Mouse (Mus musculus) neural tube, embryonic 14.5 days (tissue): ENCODE measurements around the gene Plch1. TPM values are rescaled to one million over a fixed set of nuclear protein-coding genes. Genes with fewer than 3 reads are reported as not detected.

Experiments
- ATAC-seq: fragments of 200-750 bp; cut with Nextera tagmentation; 2 replicates; pipeline ENCODE4 v1.8.0; 2017; ENCODE audit warnings: low read depth, mild to moderate bottlenecking, moderate TSS enrichment, moderate library complexity
- H3K27ac ChIP-seq: fragments of 300-500 bp; sonication (generic); 2 replicates; pipeline ENCODE4 v1.5.1; 2014; ENCODE audit warnings: low read depth, mild to moderate bottlenecking, control low read depth, low read length, moderate library complexity, mixed read lengths
- H3K27me3 ChIP-seq: fragments of 300-500 bp; sonication (generic); 2 replicates; pipeline ENCODE4 v1.6.1; 2014; ENCODE audit warnings: low read length; ENCODE audit not compliant: control insufficient read depth, insufficient read depth
- H3K36me3 ChIP-seq: fragments of 300-500 bp; sonication (generic); 2 replicates; pipeline ENCODE4 v1.6.1; 2014; ENCODE audit warnings: low read length, mixed read lengths; ENCODE audit not compliant: control insufficient read depth, insufficient read depth
- H3K4me1 ChIP-seq: fragments of 300-500 bp; sonication (generic); 2 replicates; pipeline ENCODE4 v1.6.1; 2014; ENCODE audit warnings: low read length; ENCODE audit not compliant: control insufficient read depth, insufficient read depth
- H3K4me2 ChIP-seq: fragments of 300-500 bp; sonication (generic); 2 replicates; pipeline ENCODE4 v1.6.1; 2014; ENCODE audit warnings: mild to moderate bottlenecking, low read depth, low read length, control low read depth
- H3K4me3 ChIP-seq: fragments of 300-500 bp; sonication (generic); 2 replicates; pipeline ENCODE4 v1.5.1; 2014; ENCODE audit warnings: low read depth, low read length, control low read depth, mixed read lengths
- H3K9ac ChIP-seq: fragments of 300-500 bp; sonication (generic); replicated peaks from 2 replicates; pipeline ENCODE4 v1.6.1; 2014; ENCODE audit warnings: low read depth, mild to moderate bottlenecking, control low read depth, low read length, mixed read lengths
- H3K9me3 ChIP-seq: fragments of 300-500 bp; sonication (generic); 2 replicates; pipeline ENCODE4 v1.6.1; 2016; ENCODE audit warnings: low read length; ENCODE audit not compliant: control insufficient read depth
- WGBS: fragments of 180-500 bp; shearing (Covaris S2); extraction: QIAGEN DNeasy Blood & Tissue Kit; methylation state at CpG from one replicate; pipeline ENCODE4 v1.1.7; 2014; 5-methylcytosine and 5-hydroxymethylcytosine counted together
- polyA plus RNA-seq: library from polyadenylated mRNA; unstranded; fragments of >200 nt; fragmentation: Nextera tagmentation; extraction: Ambion mirVana; gene quantifications from 2 replicates; pipeline ENCODE4 v1.2.1, GENCODE M21; 2014

The Plch1 gene
- 13.4 and 14.3 TPM in 2 replicates for polyA plus RNA-seq

DNA sequence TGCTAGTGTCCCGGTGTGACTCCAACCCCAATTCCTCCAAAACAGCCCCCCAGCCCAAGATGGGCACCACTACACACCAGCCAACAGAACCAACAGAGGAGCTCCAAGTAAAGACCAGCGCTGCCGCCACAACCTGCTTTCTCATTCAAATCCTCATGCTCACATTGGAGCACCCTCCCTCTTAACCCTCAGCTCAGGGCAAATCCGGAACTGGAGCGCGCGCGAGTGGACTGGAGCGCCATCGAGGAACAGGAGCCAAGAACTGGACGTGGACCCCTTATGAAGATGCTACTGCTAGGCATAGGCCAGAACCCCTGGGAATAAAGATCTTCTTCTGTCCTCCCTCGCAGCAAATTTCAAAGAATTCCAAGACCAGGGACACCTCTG is at the start of gene Plch1:
TSS of gene Plch1 (minus strand) at position 164 of the 387 bp plus-strand sequence.
- Histone ChIP-seq H3K27ac (peak within 1 kb of the TSS; percentile 87), H3K4me2 (peak within 1 kb of the TSS; percentile 92), H3K9me3 (no peaks in the 10 kb centered on the region), H3K27me3 (no peaks in the 10 kb centered on the region; the same call in 1 of the 2 replicates), H3K9ac (peak within 1 kb of the TSS; percentile 74), H3K36me3 (no peaks in the 10 kb centered on the region), H3K4me3 (peak within 1 kb of the TSS; percentile 74), H3K4me1 (peaks cover 13% of the 10 kb centered on the region)
- under 1% methylated on average over 12 of the region's 12 CpGs for WGBS
- ATAC-seq = peak; percentile 86

DNA sequence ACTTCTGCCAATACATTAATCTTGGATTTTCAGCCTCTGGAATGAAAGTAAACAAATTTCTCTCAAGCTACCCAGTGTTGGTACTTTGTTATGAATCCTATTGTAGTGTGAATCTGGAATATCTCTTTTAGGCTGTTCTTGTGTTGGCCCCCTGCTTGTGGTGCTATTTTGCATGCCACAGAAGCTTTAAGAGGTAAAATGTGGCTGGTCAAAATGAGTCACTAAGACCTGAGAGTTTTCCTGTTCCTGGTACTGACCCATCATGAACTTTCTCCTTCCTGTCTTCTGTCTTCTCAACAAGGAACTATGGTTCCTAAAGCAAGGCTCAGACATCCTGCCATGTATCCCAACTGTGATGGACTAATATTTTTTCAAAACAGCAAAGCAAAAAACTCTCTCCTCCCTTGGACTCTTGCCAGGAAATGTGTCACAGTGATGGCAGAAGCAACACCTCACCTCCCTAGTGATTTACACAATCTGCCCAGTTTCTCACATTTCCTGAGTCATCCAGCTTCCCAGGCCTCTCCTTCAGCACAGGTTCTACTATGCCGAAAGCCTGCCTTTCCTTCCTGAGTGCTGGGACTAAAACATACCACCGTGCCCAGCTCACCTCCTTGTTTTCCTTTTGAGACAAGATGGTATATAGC is 42.1 kb upstream of the Plch1 start:
- no peak for ATAC-seq
- Histone ChIP-seq H3K36me3 (0 out of 2 replicates have a peak, but pooled peaks cover 3% of the 10 kb centered on the region), H3K4me2 (no peak overlapping the region), H3K9ac (no peak overlapping the region), H3K27ac (no peak overlapping the region), H3K4me3 (no peak overlapping the region), H3K9me3 (no peaks in the 10 kb centered on the region), H3K27me3 (no peaks in the 10 kb centered on the region), H3K4me1 (no peaks in the 10 kb centered on the region)
- 94% methylated on average over 2 of the region's 2 CpGs for WGBS

- 79% methylated on average over 2 of the region's 2 CpGs for WGBS
Observed at GRCm38 (mm10) chr3:63938928-63939327, 39.7 kb upstream of the Plch1 start.

GRCm38 (mm10) chr3:63928878-63929859 is 29.9 kb upstream of the Plch1 start, which contains the start of gene E130311K13Rik:
Gene E130311K13Rik, minus strand, starts transcription at chr3:63929472.
- Histone ChIP-seq H3K4me2 (peak within 1 kb of the TSS; percentile 67), H3K36me3 (no peaks in the 10 kb centered on the region), H3K9me3 (no peaks in the 10 kb centered on the region), H3K27ac (peak within 1 kb of the TSS; percentile 60; the same call in 1 of the 2 replicates), H3K27me3 (no peaks in the 10 kb centered on the region), H3K9ac (peak within 1 kb of the TSS; percentile 92), H3K4me3 (peak within 1 kb of the TSS; percentile 70), H3K4me1 (no peaks in the 10 kb centered on the region)
- ATAC-seq = peak; percentile 98
- WGBS = 5% methylated on average over 47 of the region's 48 CpGs

More at GRCm38 (mm10) chr3:63938928-63939327, 39.7 kb upstream of the Plch1 start:
- H3K9me3 ChIP-seq = no peaks in the 10 kb centered on the region
- no peak overlapping the region for H3K4me2 ChIP-seq
- H3K4me3 ChIP-seq = no peak overlapping the region
- H3K27ac ChIP-seq = no peak overlapping the region
- H3K36me3 ChIP-seq = no peaks in the 10 kb centered on the region
- no peaks in the 10 kb centered on the region for H3K4me1 ChIP-seq
- ATAC-seq = no peak
- no peak overlapping the region for H3K9ac ChIP-seq
- H3K27me3 ChIP-seq = no peaks in the 10 kb centered on the region

DNA sequence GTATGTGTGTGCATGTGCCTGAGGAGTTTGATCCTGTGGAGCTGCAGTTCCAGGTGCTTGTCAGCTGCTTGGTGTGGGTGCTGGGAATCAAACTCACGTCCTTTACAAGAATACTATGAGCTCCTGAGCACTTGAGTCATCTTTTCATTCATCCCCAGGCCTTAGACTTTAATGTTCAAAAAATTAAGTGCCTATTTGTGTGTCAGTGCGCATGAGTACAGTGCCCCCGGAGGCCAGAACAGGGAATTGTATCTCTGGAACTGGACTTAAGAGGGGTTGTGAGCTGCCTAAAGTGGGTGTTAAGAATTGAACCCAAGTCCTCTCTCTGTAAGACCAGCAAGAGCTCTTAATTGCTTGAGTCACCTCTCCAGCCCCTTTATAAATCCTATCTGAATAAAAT is 20.4 kb upstream of the Plch1 start:
- H3K27me3 ChIP-seq = no peaks in the 10 kb centered on the region
- no peak for ATAC-seq
- no peaks in the 10 kb centered on the region for H3K9me3 ChIP-seq
- H3K4me1 ChIP-seq = no peaks in the 10 kb centered on the region
- WGBS = 69% methylated on average over 3 of the region's 3 CpGs
- no peaks in the 10 kb centered on the region for H3K36me3 ChIP-seq
- no peak overlapping the region for H3K4me3 ChIP-seq
- H3K4me2 ChIP-seq = no peak overlapping the region
- no peak overlapping the region for H3K27ac ChIP-seq
- H3K9ac ChIP-seq = no peak overlapping the region

- Histone ChIP-seq H3K27me3 (no peaks in the 10 kb centered on the region), H3K27ac (no peak overlapping the region), H3K4me1 (no peaks in the 10 kb centered on the region), H3K9ac (no peak overlapping the region), H3K9me3 (no peaks in the 10 kb centered on the region), H3K4me2 (no peak overlapping the region), H3K4me3 (no peak overlapping the region), H3K36me3 (no peaks in the 10 kb centered on the region)
- WGBS = 80% methylated on average over 4 of the region's 4 CpGs
- ATAC-seq = no peak
Observed at GRCm38 (mm10) chr3:63910301-63910700, 11.0 kb upstream of the Plch1 start.

DNA sequence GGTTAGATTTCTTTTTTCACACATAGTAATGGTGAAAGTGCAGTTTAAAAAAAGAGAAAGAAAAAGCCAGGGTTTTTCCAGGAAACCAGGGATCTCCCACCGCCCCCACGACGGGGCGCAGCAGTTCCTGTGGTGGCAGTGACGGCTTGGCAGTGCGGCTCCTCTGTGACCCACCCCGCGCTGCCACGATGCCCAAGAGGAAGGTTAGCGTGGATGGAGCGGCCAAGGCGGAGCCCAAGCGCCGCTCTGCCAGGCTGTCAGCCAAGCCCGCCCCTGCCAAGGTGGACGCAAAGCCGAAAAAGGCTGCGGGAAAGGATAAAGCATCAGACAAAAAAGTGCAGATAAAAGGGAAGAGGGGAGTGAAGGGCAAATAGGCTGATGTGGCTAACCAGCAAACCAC is 6.0 kb upstream of the Plch1 start:
- no peaks in the 10 kb centered on the region for H3K36me3 ChIP-seq
- no peaks in the 10 kb centered on the region; the same call in 1 of the 2 replicates for H3K27me3 ChIP-seq
- peak overlapping the region; percentile 20 for H3K4me3 ChIP-seq
- H3K9me3 ChIP-seq = no peaks in the 10 kb centered on the region
- WGBS = under 1% methylated on average over 18 of the region's 18 CpGs
- ATAC-seq = no peak
- H3K27ac ChIP-seq = no peak overlapping the region
- peaks cover under 1% of the 10 kb centered on the region; the same call in 1 of the 2 replicates for H3K4me1 ChIP-seq
- H3K9ac ChIP-seq = 0 out of 2 replicates have a peak overlapping the region, but pooled peaks have one; percentile 16
- peak overlapping the region; percentile 71 for H3K4me2 ChIP-seq

DNA sequence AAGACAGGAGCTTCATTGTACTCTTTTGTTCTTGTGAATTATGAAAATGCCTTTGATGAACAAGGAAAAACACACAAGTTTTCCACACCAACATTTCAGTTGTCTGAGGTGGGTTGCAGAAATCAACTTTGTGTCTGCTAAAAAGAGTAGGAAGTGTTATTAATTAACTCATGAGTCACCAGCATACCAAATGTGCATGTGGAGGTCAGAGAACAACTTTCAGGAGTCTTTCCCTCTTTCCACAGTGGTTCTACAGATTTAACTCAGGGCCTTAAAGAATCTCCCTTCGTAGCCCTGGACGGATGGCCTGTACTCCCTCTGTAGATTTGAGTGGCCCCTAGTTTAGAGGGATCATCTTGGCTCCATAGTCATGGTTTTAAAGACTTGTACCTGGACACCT is 4.9 kb upstream of the Plch1 start:
- no peaks in the 10 kb centered on the region for H3K9me3 ChIP-seq
- 89% methylated on average over 2 of the region's 2 CpGs for whole genome bisulfite sequencing

More for the DNA sequence above, 4.9 kb upstream of the Plch1 start:
- no peak overlapping the region for H3K4me2 ChIP-seq
- H3K4me1 ChIP-seq = peaks cover 6% of the 10 kb centered on the region; the same call in 1 of the 2 replicates
- H3K4me3 ChIP-seq = no peak overlapping the region
- H3K27me3 ChIP-seq = no peaks in the 10 kb centered on the region; the same call in 1 of the 2 replicates
- no peak overlapping the region for H3K9ac ChIP-seq
- no peak for ATAC-seq
- H3K27ac ChIP-seq = no peak overlapping the region
- no peaks in the 10 kb centered on the region for H3K36me3 ChIP-seq
